Mouse (Mus musculus): ENCODE data around the gene Ctnnbl1.

- TF ChIP-seq CTCF (IDR thresholded peaks at IDR 0.05; ENCODE audit: low read depth) (no peak), EP300 (IDR thresholded peaks at IDR 0.05; ENCODE audit: low read depth) (no peak)
These were observed 7.4 kb downstream of the Ctnnbl1 start for GRCm38 (mm10) chr2:157744619-157745018.

Measured in heart, postnatal 0 days (tissue).